In genomic region chr14:20945296-20945695, GRCm38 (mm10) we compare ENCODE assay signal across 24 mouse cellular contexts. TPM values are rescaled to one million over a fixed set of nuclear protein-coding genes. Genes with fewer than 3 reads are reported as not detected.
A peak's percentile ranks its signal among the peaks of the same experiment; 100 is the strongest.
DNase-seq lines count a peak whose midpoint lies in the region; ATAC-seq lines count a peak whose summit lies in the region.
"Had no signal": no experiment of that assay in that cellular context is flagged by ENCODE, and none has a peak within 500 bp of the region (broad histone marks: within the 10 kb centered on the region; RNA-seq: fewer than 3 reads in every experiment).

No protein-coding gene starts in this region.

- DNase-seq in adrenal gland, postnatal 14 days = peak; percentile 12
- no peak for DNase-seq in adrenal gland, postnatal 4 days (ENCODE audit: low spot score in 2 of 2)
- peak; percentile 40 for DNase-seq in kidney, adult 9 months
- no peak for DNase-seq in kidney, postnatal 14 days
- no peak for DNase-seq in right cerebral cortex, postnatal 4 days
- DNase-seq: adrenal gland, postnatal 10 days; cerebellum, adult 11-12 months; cerebellum, adult 8-10 months; cerebellum, postnatal 10 days; cerebellum, postnatal 36 days; forebrain, postnatal 0 days; gastrocnemius, adult 2 months; gastrocnemius, postnatal 14 days; heart, adult 18-20 months; heart, postnatal 14 days; heart, postnatal 4 days had no signal

- no peaks in the 10 kb centered on the region for H3K36me3 ChIP-seq in liver, embryonic 16.5 days (ENCODE audit: control insufficient read depth, insufficient read depth)
- H3K36me3 ChIP-seq in liver, embryonic 12.5 days = no peaks in the 10 kb centered on the region
- H3K36me3 ChIP-seq: heart, embryonic 12.5 days; heart, embryonic 15.5 days had no signal

- no peak overlapping the region for H3K4me3 ChIP-seq in liver, embryonic 16.5 days (ENCODE audit: low read depth, low read length)
- H3K4me3 ChIP-seq in liver, embryonic 12.5 days = no peak overlapping the region
- H3K4me3 ChIP-seq: gastrocnemius, adult 2 months; heart, embryonic 12.5 days; heart, embryonic 15.5 days had no signal

- peak; percentile 71 for ATAC-seq in liver, embryonic 16.5 days (ENCODE audit: low read depth)
- no peak for ATAC-seq in liver, embryonic 12.5 days
- ATAC-seq: activated CD4-positive, CD25-positive, alpha-beta regulatory T cell, adult 4 months; forebrain, embryonic 14.5 days; forebrain, postnatal 0 days; hindbrain, postnatal 0 days had no signal

- H3K4me2 ChIP-seq in liver, embryonic 16.5 days (ENCODE audit: low read depth, low read length) = no peak overlapping the region
- H3K4me2 ChIP-seq in liver, embryonic 12.5 days = no peak overlapping the region
- H3K4me2 ChIP-seq: heart, embryonic 12.5 days; heart, embryonic 15.5 days; hindbrain, embryonic 14.5 days had no signal

- no peaks in the 10 kb centered on the region for H3K27me3 ChIP-seq in liver, embryonic 16.5 days (ENCODE audit: control insufficient read depth, insufficient read depth, low read depth, low read length)
- H3K27me3 ChIP-seq in liver, embryonic 12.5 days (replicated peaks) = no peaks in the 10 kb centered on the region
- H3K27me3 ChIP-seq: heart, embryonic 12.5 days; heart, embryonic 15.5 days had no signal

- 67% methylated on average over 2 of the region's 2 CpGs for WGBS in liver, embryonic 16.5 days (ENCODE audit: insufficient replicate concordance)
- WGBS in liver, embryonic 12.5 days (ENCODE audit: insufficient replicate concordance) = 80% methylated on average over 2 of the region's 2 CpGs

- no peak overlapping the region for H3K27ac ChIP-seq in liver, embryonic 16.5 days (ENCODE audit: low read length)
- no peak overlapping the region for H3K27ac ChIP-seq in liver, embryonic 12.5 days
- H3K27ac ChIP-seq: gastrocnemius, adult 2 months; heart, embryonic 15.5 days; hindbrain, embryonic 14.5 days; hindbrain, postnatal 0 days had no signal

- H3K4me1 ChIP-seq in liver, embryonic 16.5 days (ENCODE audit: control insufficient read depth, low read depth, low read length) = no peaks in the 10 kb centered on the region; the same call in none of the 2 replicates
- peaks cover 27% of the 10 kb centered on the region for H3K4me1 ChIP-seq in liver, embryonic 12.5 days

- no peak overlapping the region for H3K9ac ChIP-seq in liver, embryonic 16.5 days (ENCODE audit: low read depth, low read length)
- H3K9ac ChIP-seq in liver, embryonic 12.5 days = no peak overlapping the region
- H3K9ac ChIP-seq: forebrain, postnatal 0 days; heart, embryonic 12.5 days; heart, embryonic 15.5 days; hindbrain, embryonic 14.5 days had no signal

- no peaks in the 10 kb centered on the region for H3K9me3 ChIP-seq in liver, embryonic 16.5 days (replicated peaks; ENCODE audit: control insufficient read depth, low read length)
- H3K9me3 ChIP-seq in liver, embryonic 12.5 days (replicated peaks) = no peaks in the 10 kb centered on the region
- H3K9me3 ChIP-seq: heart, embryonic 12.5 days; heart, embryonic 15.5 days had no signal

RNA-seq across cellular contexts. Expression of gene Vcl, which starts 16.1 kb away (rescaled TPM):
- total RNA-seq in adrenal gland, postnatal 14 days (2021) = 93.6 and 93.9 TPM in 2 replicates
- total RNA-seq in adrenal gland, postnatal 4 days (2021) = 10 to 100 TPM; 86.9 to 90.2 TPM
- 18.8 and 19.9 TPM in 2 replicates for polyA plus RNA-seq in liver, embryonic 16.5 days (2015; fragmentation: Nextera tagmentation; extraction: Ambion mirVana)
- 36.0 and 37.7 TPM in 2 replicates for polyA plus RNA-seq in liver, embryonic 12.5 days (2016; fragmentation: Nextera tagmentation; extraction: Ambion mirVana)

Comparison
In these comparisons a context has a peak if more than half of its experiments do, and no peak if none do; other contexts are left out.
1. DNase-seq: peak in adrenal gland, postnatal 14 days (single experiment) and kidney, adult 9 months (single experiment); none in adrenal gland, postnatal 4 days (0 of 2), kidney, postnatal 14 days (single experiment) and right cerebral cortex, postnatal 4 days (single experiment).